Mouse (Mus musculus) hindbrain, embryonic 11.5 days (tissue): ENCODE measurements at regions not wholly inside any gene's neighbourhood (a gene's known extent, or its start where the extent isn't known, plus 50 kb on each side); places are given as distances from the start of the nearest gene placed in this dataset.

ENCODE experiments used
- ATAC-seq: fragments of 200-750 bp; cut with Nextera tagmentation; 2 replicates; pipeline ENCODE4 v1.8.0; 2017; ENCODE audit warnings: mild to moderate bottlenecking, moderate TSS enrichment, moderate library complexity; ENCODE audit not compliant: low FRiP score
- DNase-seq: peaks from one replicate; pipeline ENCODE4 v3.0.0-alpha.2; 2015; ENCODE audit warnings: low spot score
- H3K27ac ChIP-seq: fragments of 300-500 bp; sonication (generic); 2 replicates; pipeline ENCODE4 v1.5.1; 2014; ENCODE audit warnings: mild to moderate bottlenecking, low read depth, low read length
- H3K27me3 ChIP-seq: fragments of 300-500 bp; sonication (generic); 2 replicates; pipeline ENCODE4 v1.6.1; 2014; ENCODE audit warnings: mild to moderate bottlenecking, low read length, moderate library complexity, mixed read lengths; ENCODE audit not compliant: control insufficient read depth, insufficient read depth
- H3K36me3 ChIP-seq: fragments of 300-500 bp; sonication (generic); 2 replicates; pipeline ENCODE4 v1.6.1; 2014; ENCODE audit warnings: mild to moderate bottlenecking, low read length, moderate library complexity, mixed read lengths; ENCODE audit not compliant: control insufficient read depth, insufficient read depth
- H3K4me1 ChIP-seq: fragments of 300-500 bp; sonication (generic); replicated peaks from 2 replicates; pipeline ENCODE4 v1.6.1; 2014; ENCODE audit warnings: low read length, mixed read lengths; ENCODE audit not compliant: control insufficient read depth, insufficient read depth
- H3K4me2 ChIP-seq: fragments of 300-500 bp; sonication (generic); replicated peaks from 2 replicates; pipeline ENCODE4 v1.6.1; 2014; ENCODE audit warnings: mild to moderate bottlenecking, low read depth, low read length
- H3K4me3 ChIP-seq: fragments of 300-500 bp; sonication (generic); 2 replicates; pipeline ENCODE4 v1.5.1; 2014; ENCODE audit warnings: low read depth, low read length
- H3K9ac ChIP-seq: fragments of 300-500 bp; sonication (generic); 2 replicates; pipeline ENCODE4 v1.6.1; 2014; ENCODE audit warnings: low read depth, low read length
- H3K9me3 ChIP-seq: fragments of 300-500 bp; sonication (generic); 2 replicates; pipeline ENCODE4 v1.6.1; 2016; ENCODE audit warnings: low read length; ENCODE audit not compliant: control insufficient read depth
- WGBS: fragments of 180-500 bp; shearing (Covaris S2); extraction: QIAGEN DNeasy Blood & Tissue Kit; methylation state at CpG from one replicate; pipeline ENCODE4 v1.1.7; 2014; 5-methylcytosine and 5-hydroxymethylcytosine counted together

DNA sequence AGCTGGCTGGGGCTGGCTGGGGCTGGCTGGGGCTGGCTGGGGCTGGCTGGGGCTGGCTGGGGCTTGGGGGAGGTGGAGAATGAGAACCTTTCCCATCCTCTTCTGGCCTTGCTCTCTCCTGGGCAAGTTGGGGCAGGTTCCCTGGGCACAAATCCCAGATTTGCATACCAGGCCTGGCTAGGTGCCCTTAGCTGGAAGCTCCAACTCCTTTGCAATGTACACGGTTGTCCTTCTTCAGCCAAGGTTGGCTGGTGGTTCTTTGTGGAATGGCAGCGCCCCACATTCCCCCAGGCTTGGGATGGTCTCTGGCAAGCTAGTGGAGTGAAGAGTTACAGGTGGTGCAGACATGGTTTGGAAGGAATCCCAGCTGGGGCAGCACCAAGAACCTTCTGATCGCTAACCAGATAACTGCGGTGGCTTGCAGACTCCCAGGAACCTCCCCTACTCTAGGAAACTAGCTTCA lies 217.5 kb downstream of the Pten start:
- H3K4me3 ChIP-seq = no peak overlapping the region
- H3K4me2 ChIP-seq = no peak overlapping the region
- no peaks in the 10 kb centered on the region for H3K4me1 ChIP-seq
- H3K36me3 ChIP-seq = no peaks in the 10 kb centered on the region
- no peak overlapping the region for H3K9ac ChIP-seq
- no peaks in the 10 kb centered on the region for H3K27me3 ChIP-seq
- no peaks in the 10 kb centered on the region for H3K9me3 ChIP-seq
- H3K27ac ChIP-seq = no peak overlapping the region
- DNase-seq = no peak
- WGBS = 90% methylated on average over 4 of the region's 4 CpGs
- no peak for ATAC-seq

DNA sequence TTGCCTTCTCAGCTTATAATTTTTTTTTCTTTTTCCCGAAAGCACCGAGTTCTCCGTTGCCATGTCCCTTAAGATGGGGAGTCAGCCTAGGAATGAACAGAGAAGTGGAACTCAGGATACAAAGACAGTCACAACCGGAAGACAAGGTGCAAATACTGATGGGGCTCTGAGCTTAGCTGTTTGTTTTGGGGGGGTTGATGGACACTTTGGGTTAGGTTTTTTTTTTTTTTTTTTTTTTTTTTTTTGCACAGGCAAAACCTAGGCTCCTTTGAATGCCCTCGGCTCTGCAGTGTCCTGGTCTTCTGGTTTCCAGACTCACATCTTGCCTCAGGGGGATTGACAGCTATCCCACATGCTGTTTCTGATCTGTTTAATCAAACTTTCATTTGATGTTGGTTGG lies 218.0 kb downstream of the Pten start:
- no peak for DNase-seq
- Histone ChIP-seq H3K9me3 (no peaks in the 10 kb centered on the region), H3K4me2 (no peak overlapping the region), H3K4me1 (no peaks in the 10 kb centered on the region), H3K9ac (no peak overlapping the region), H3K27me3 (no peaks in the 10 kb centered on the region), H3K4me3 (no peak overlapping the region), H3K27ac (no peak overlapping the region), H3K36me3 (no peaks in the 10 kb centered on the region)
- WGBS = 86% methylated on average over 5 of the region's 5 CpGs
- ATAC-seq = no peak

DNA sequence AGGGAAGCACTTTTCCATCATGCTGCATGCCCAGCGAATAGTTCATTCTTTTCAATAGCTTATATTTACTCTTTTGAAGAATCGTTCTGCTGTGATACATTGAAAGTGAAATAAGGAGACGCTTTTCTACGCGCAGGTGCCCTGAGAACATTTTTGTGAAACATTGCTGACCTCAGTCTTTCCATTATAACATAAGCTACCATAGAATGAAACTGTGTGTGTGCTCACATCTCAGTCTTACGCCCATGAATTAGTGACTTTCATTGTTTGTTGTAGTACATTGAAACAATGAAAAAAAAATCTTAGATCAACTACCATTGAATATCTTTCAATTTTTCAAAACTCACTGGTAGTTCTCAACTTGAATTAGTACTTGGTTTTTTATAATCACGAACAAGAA lies 219.2 kb downstream of the Pten start:
- Histone ChIP-seq H3K27me3 (no peaks in the 10 kb centered on the region), H3K4me1 (no peaks in the 10 kb centered on the region), H3K9me3 (no peaks in the 10 kb centered on the region), H3K4me3 (no peak overlapping the region), H3K4me2 (no peak overlapping the region), H3K9ac (no peak overlapping the region), H3K36me3 (no peaks in the 10 kb centered on the region), H3K27ac (no peak overlapping the region)
- WGBS = 91% methylated on average over 7 of the region's 7 CpGs
- ATAC-seq (no peak), DNase-seq (no peak)

DNA sequence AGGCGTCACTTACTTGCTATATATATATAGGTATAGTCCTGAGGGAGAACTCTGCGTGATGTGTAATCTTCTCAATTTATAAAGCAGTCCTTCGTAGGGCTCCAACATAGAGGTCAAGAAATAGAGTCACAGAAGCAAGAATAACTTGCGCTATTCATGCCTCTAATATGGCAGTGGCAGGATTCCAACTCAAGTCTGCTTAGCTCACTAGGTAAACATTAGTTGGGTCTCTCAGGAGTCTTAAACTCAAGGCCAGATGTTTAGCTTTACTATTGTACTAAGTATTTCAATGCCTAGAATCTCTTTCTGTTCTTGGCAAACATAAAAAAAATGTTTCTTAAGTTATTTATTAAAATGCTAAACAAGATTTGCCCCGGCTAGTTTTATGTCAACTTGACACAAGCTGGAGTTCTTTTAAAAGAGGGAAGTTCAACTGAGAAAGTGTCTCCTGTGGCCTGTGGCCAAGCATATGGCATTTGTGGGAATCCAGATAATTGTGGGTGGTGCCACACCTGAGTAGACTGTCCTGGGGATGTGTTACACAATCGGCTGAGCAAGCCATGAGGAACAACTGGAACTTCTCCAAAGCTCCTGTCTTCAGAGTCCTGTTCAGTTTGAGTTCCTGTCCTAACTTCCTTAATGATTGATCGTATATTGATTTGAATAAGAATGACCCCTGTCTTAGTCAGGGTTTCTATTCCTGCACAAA lies 220.9 kb downstream of the Pten start:
- Histone ChIP-seq H3K9me3 (no peaks in the 10 kb centered on the region), H3K4me3 (no peak overlapping the region), H3K9ac (no peak overlapping the region), H3K27me3 (no peaks in the 10 kb centered on the region), H3K4me2 (no peak overlapping the region), H3K4me1 (no peaks in the 10 kb centered on the region), H3K36me3 (no peaks in the 10 kb centered on the region), H3K27ac (no peak overlapping the region)
- ATAC-seq (no peak), DNase-seq (no peak)
- 92% methylated on average over 7 of the region's 7 CpGs for WGBS

DNA sequence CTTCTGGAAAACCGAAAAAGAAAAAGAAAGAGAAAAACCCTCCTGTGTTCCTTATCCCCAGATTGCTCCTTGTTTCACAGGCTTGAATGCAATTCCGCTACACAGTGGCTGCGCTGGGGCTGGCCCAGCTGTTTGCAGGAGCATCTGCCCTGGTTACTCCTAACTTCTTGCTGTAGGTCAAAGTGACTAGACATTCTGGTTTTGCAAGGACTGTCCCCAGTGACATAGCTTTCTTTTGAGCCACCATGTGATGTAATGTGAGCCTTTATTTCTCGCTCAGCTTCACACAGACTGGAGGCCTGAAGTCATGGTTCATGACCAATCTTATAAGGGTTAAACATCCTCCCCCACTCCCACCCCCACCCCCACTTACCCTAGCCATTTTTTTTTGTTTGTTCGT lies 222.8 kb downstream of the Pten start:
- Histone ChIP-seq H3K9me3 (no peaks in the 10 kb centered on the region), H3K27me3 (no peaks in the 10 kb centered on the region), H3K9ac (no peak overlapping the region), H3K4me2 (no peak overlapping the region), H3K27ac (no peak overlapping the region), H3K4me3 (no peak overlapping the region), H3K36me3 (no peaks in the 10 kb centered on the region), H3K4me1 (no peaks in the 10 kb centered on the region)
- ATAC-seq (no peak), DNase-seq (no peak)
- WGBS = 83% methylated on average over 5 of the region's 5 CpGs

DNA sequence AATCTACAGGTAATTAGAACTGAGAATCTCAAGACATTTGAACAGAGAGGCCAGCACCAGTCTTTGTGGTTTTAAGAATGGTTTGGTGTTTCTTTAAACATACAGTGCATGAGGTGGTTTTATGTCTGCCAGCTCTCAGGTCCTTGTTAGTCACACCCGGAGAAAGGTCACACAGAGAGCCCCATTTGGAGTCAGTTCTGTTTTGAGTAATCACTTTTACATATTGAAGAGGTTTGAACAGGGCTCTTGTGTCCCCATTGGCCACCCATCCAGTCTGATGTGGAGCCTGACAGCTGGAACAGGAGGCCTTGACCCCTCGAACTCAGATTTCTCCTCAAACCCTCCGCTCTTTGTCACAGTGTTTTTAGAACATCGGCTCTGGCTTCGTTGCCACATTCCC lies 231.4 kb downstream of the Pten start:
- no peak for DNase-seq
- H3K4me1 ChIP-seq = no peaks in the 10 kb centered on the region
- H3K4me3 ChIP-seq = no peak overlapping the region
- no peak overlapping the region for H3K4me2 ChIP-seq
- 49% methylated on average over 5 of the region's 5 CpGs for WGBS
- no peaks in the 10 kb centered on the region for H3K27me3 ChIP-seq
- H3K9me3 ChIP-seq = no peaks in the 10 kb centered on the region
- no peaks in the 10 kb centered on the region for H3K36me3 ChIP-seq
- H3K9ac ChIP-seq = no peak overlapping the region
- no peak for ATAC-seq
- no peak overlapping the region for H3K27ac ChIP-seq

DNA sequence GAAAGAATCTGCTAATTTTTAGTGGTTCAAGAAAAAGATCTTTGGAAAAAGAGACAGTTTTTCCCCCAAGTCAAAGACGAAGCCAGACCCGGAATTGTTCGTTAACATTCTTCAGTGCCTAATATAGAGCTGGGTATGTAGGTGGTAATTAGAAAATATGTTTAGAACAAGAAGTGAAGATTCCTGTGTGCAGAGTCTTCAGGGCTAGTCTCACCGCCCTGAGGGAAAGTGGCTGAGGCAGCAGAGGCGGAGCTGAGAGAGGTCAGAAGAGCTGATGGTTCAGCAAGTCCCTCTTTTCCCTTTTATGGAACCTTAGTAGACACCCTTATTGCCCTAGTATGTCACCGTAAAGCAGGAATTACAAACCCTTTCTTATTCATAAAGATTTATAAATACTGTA lies 232.0 kb downstream of the Pten start:
- Histone ChIP-seq H3K4me3 (no peak overlapping the region), H3K4me2 (no peak overlapping the region), H3K9ac (no peak overlapping the region), H3K27ac (no peak overlapping the region), H3K36me3 (no peaks in the 10 kb centered on the region), H3K27me3 (no peaks in the 10 kb centered on the region), H3K4me1 (no peaks in the 10 kb centered on the region), H3K9me3 (no peaks in the 10 kb centered on the region)
- no peak for DNase-seq
- ATAC-seq = no peak
- WGBS = 82% methylated on average over 6 of the region's 6 CpGs

DNA sequence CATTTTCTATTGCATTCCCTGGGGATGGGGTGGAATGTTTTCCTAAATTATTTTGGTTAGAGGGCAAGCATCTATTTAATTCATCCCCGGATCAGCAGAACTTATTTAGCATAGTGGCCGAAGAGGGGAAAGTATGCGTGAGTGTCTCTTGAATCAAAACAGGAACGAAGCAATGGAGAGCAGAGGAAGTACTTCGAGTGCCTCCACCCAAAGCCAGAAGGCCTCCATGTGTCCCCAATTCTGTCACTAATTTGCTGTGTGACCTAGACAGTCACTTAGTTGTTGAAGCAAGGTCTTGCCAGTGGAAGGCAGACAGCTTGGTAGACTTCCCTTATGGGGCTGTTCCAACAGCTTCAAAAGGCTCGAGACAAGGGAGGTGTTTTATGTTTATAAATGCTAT lies 233.3 kb downstream of the Pten start:
- no peak overlapping the region for H3K27ac ChIP-seq
- no peaks in the 10 kb centered on the region for H3K36me3 ChIP-seq
- H3K4me2 ChIP-seq = no peak overlapping the region
- no peaks in the 10 kb centered on the region for H3K27me3 ChIP-seq
- H3K4me3 ChIP-seq = no peak overlapping the region
- no peaks in the 10 kb centered on the region for H3K4me1 ChIP-seq
- H3K9ac ChIP-seq = no peak overlapping the region
- no peak for DNase-seq
- ATAC-seq = no peak
- H3K9me3 ChIP-seq = no peaks in the 10 kb centered on the region
- 87% methylated on average over 6 of the region's 6 CpGs for WGBS

DNA sequence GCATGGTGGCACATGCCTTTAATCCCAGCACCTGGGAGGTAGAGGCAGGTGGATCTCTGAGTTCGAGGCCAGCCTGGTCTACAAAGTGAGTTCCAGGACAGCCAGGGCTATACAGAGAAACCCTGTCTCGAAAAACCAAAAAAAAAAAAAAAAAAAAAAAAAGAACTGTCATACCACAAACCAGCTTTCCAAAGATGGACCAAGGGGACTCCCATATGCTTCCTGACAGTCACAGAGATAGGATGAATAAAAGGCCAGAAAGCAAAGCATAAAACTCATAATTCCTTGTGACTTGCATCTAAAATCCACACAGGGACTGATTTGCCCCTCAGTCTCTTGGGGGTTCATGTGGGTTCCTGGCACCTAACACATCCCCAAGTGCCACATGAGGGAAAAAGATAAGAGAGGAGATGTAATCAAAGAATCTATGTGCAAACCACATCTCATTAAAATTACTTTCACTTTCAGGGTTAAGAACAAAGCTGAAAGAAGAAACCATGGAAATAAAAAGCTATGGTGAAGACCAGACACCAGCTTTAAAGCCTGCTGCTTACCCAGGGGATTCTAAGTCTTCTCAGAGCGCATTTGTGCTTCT lies 241.4 kb downstream of the Pten start:
- WGBS = 81% methylated on average over 2 of the region's 3 CpGs
- H3K27ac ChIP-seq = no peak overlapping the region
- H3K4me3 ChIP-seq = no peak overlapping the region
- H3K9me3 ChIP-seq = no peaks in the 10 kb centered on the region
- no peaks in the 10 kb centered on the region for H3K36me3 ChIP-seq
- H3K4me2 ChIP-seq = no peak overlapping the region
- no peaks in the 10 kb centered on the region for H3K27me3 ChIP-seq
- DNase-seq (no peak), ATAC-seq (no peak)
- no peak overlapping the region for H3K9ac ChIP-seq
- no peaks in the 10 kb centered on the region for H3K4me1 ChIP-seq
